Mouse (Mus musculus): Measurements from ENCODE around the gene Ptprn2. TPM values are rescaled to one million over a fixed set of nuclear protein-coding genes. Genes with fewer than 3 reads are reported as not detected.
"Not testable (repeated sequence)": the region's sequence is repeated elsewhere in the genome, so short reads cannot be mapped to it uniquely, and the experiment has no call there.

Ptprn2 gene
- total and polyA plus RNA-seq, 3 experiments, result 0.22 TPM; not detected in 2

GRCm38 (mm10) chr12:116574720-116575119 is 89.2 kb downstream of the Ptprn2 start:
- DNase-seq (ENCODE audit: low spot score), result no peak
- Histone ChIP-seq H3K9me3 (replicated peaks) (no peaks in the 10 kb centered on the region), H3K4me1 (ENCODE audit: insufficient read depth, low read depth, low read length) (no peaks in the 10 kb centered on the region), H3K4me3 (ENCODE audit: low read depth, low read length) (no peak overlapping the region), H3K36me3 (replicated peaks) (no peaks in the 10 kb centered on the region), H3K27me3 (ENCODE audit: insufficient read depth, low read length) (no peaks in the 10 kb centered on the region)
- ATAC-seq (ENCODE audit: extremely low read depth, insufficient number of reproducible peaks, low FRiP score, poor library complexity, severe bottlenecking), result no peak
- TF ChIP-seq GATA1 (IDR thresholded peaks at IDR 0.05; ENCODE audit: borderline replicate concordance, low read length) (no peak), TAL1 (conservative IDR thresholded peaks at IDR 0.05; ENCODE audit: low read depth, low read length) (no peak), CTCF (IDR thresholded peaks at IDR 0.05; ENCODE audit: low read depth, low read length) (no peak), GATA2 (IDR thresholded peaks at IDR 0.05; ENCODE audit: borderline replicate concordance, low read depth, low read length) (no peak), POLR2AphosphoS5 (IDR thresholded peaks at IDR 0.05; ENCODE audit: insufficient replicate concordance, low read depth, low read length) (no peak)

- DNase-seq (ENCODE audit: low spot score); H3K9me3 ChIP-seq (replicated peaks); H3K4me1 ChIP-seq (ENCODE audit: insufficient read depth, low read depth, low read length); H3K27me3 ChIP-seq (ENCODE audit: insufficient read depth, low read length); H3K4me3 ChIP-seq (ENCODE audit: low read depth, low read length); ATAC-seq (ENCODE audit: extremely low read depth, insufficient number of reproducible peaks, low FRiP score, poor library complexity, severe bottlenecking); H3K36me3 ChIP-seq (replicated peaks): not testable (repeated sequence)
Observed at GRCm38 (mm10) chr12:116577917-116578316, 92.4 kb downstream of the Ptprn2 start.

GRCm38 (mm10) chr12:116580827-116581544 is 95.5 kb downstream of the Ptprn2 start:
- Histone ChIP-seq H3K9me3 (replicated peaks) (peaks cover 8% of the 10 kb centered on the region; the same call in 1 of the 2 replicates), H3K27me3 (ENCODE audit: insufficient read depth, low read length) (no peaks in the 10 kb centered on the region), H3K4me3 (ENCODE audit: low read depth, low read length) (no peak overlapping the region), H3K4me1 (ENCODE audit: insufficient read depth, low read depth, low read length) (no peaks in the 10 kb centered on the region), H3K36me3 (replicated peaks) (no peaks in the 10 kb centered on the region)
- ATAC-seq (ENCODE audit: extremely low read depth, insufficient number of reproducible peaks, low FRiP score, poor library complexity, severe bottlenecking), result no peak
- TF ChIP-seq GATA2 (IDR thresholded peaks at IDR 0.05; ENCODE audit: borderline replicate concordance, low read depth, low read length) (no peak), CTCF (IDR thresholded peaks at IDR 0.05; ENCODE audit: low read depth, low read length) (no peak), POLR2AphosphoS5 (IDR thresholded peaks at IDR 0.05; ENCODE audit: insufficient replicate concordance, low read depth, low read length) (no peak), GATA1 (IDR thresholded peaks at IDR 0.05; ENCODE audit: borderline replicate concordance, low read length) (no peak), TAL1 (conservative IDR thresholded peaks at IDR 0.05; ENCODE audit: low read depth, low read length) (no peak)
- no peak for DNase-seq (ENCODE audit: low spot score)

- Histone ChIP-seq H3K36me3 (replicated peaks) (no peaks in the 10 kb centered on the region), H3K27me3 (ENCODE audit: insufficient read depth, low read length) (no peaks in the 10 kb centered on the region), H3K9me3 (replicated peaks) (peaks cover 8% of the 10 kb centered on the region; the same call in 1 of the 2 replicates), H3K4me3 (ENCODE audit: low read depth, low read length) (no peak overlapping the region), H3K4me1 (ENCODE audit: insufficient read depth, low read depth, low read length) (no peaks in the 10 kb centered on the region)
- DNase-seq (ENCODE audit: low spot score) (no peak), ATAC-seq (ENCODE audit: extremely low read depth, insufficient number of reproducible peaks, low FRiP score, poor library complexity, severe bottlenecking) (no peak)
- TF ChIP-seq GATA2 (IDR thresholded peaks at IDR 0.05; ENCODE audit: borderline replicate concordance, low read depth, low read length) (no peak), POLR2AphosphoS5 (IDR thresholded peaks at IDR 0.05; ENCODE audit: insufficient replicate concordance, low read depth, low read length) (no peak), GATA1 (IDR thresholded peaks at IDR 0.05; ENCODE audit: borderline replicate concordance, low read length) (no peak), TAL1 (conservative IDR thresholded peaks at IDR 0.05; ENCODE audit: low read depth, low read length) (no peak), CTCF (IDR thresholded peaks at IDR 0.05; ENCODE audit: low read depth, low read length) (no peak)
Observed at GRCm38 (mm10) chr12:116581864-116582263, 96.3 kb downstream of the Ptprn2 start.

GRCm38 (mm10) chr12:116582829-116583228 is 97.3 kb downstream of the Ptprn2 start:
- H3K36me3 ChIP-seq (replicated peaks), result no peaks in the 10 kb centered on the region
- DNase-seq (ENCODE audit: low spot score) (no peak), ATAC-seq (ENCODE audit: extremely low read depth, insufficient number of reproducible peaks, low FRiP score, poor library complexity, severe bottlenecking) (no peak)
- no peaks in the 10 kb centered on the region for H3K4me1 ChIP-seq (ENCODE audit: insufficient read depth, low read depth, low read length)
- H3K4me3 ChIP-seq (ENCODE audit: low read depth, low read length), result no peak overlapping the region
- TF ChIP-seq CTCF (IDR thresholded peaks at IDR 0.05; ENCODE audit: low read depth, low read length), result no peak
- no peak for TF ChIP-seq POLR2AphosphoS5 (IDR thresholded peaks at IDR 0.05; ENCODE audit: insufficient replicate concordance, low read depth, low read length)
- no peak for TF ChIP-seq GATA1 (IDR thresholded peaks at IDR 0.05; ENCODE audit: borderline replicate concordance, low read length)
- TF ChIP-seq TAL1 (conservative IDR thresholded peaks at IDR 0.05; ENCODE audit: low read depth, low read length), result no peak
- no peak for TF ChIP-seq GATA2 (IDR thresholded peaks at IDR 0.05; ENCODE audit: borderline replicate concordance, low read depth, low read length)
- H3K9me3 ChIP-seq (replicated peaks), result peaks cover 8% of the 10 kb centered on the region; the same call in 1 of the 2 replicates
- no peaks in the 10 kb centered on the region for H3K27me3 ChIP-seq (ENCODE audit: insufficient read depth, low read length)

- Histone ChIP-seq H3K4me1 (ENCODE audit: insufficient read depth, low read depth, low read length) (no peaks in the 10 kb centered on the region), H3K4me3 (ENCODE audit: low read depth, low read length) (no peak overlapping the region), H3K36me3 (replicated peaks) (no peaks in the 10 kb centered on the region), H3K27me3 (ENCODE audit: insufficient read depth, low read length) (no peaks in the 10 kb centered on the region), H3K9me3 (replicated peaks) (peaks cover 8% of the 10 kb centered on the region; the same call in 1 of the 2 replicates)
- DNase-seq (ENCODE audit: low spot score) (no peak), ATAC-seq (ENCODE audit: extremely low read depth, insufficient number of reproducible peaks, low FRiP score, poor library complexity, severe bottlenecking) (no peak)
- no peak for TF ChIP-seq POLR2AphosphoS5 (IDR thresholded peaks at IDR 0.05; ENCODE audit: insufficient replicate concordance, low read depth, low read length)
- no peak for TF ChIP-seq CTCF (IDR thresholded peaks at IDR 0.05; ENCODE audit: low read depth, low read length)
- no peak for TF ChIP-seq GATA2 (IDR thresholded peaks at IDR 0.05; ENCODE audit: borderline replicate concordance, low read depth, low read length)
- TF ChIP-seq GATA1 (IDR thresholded peaks at IDR 0.05; ENCODE audit: borderline replicate concordance, low read length), result no peak
- TF ChIP-seq TAL1 (conservative IDR thresholded peaks at IDR 0.05; ENCODE audit: low read depth, low read length), result no peak
Observed at GRCm38 (mm10) chr12:116585001-116585400, 99.5 kb downstream of the Ptprn2 start.
